Mouse (Mus musculus) limb, embryonic 14.5 days (tissue): ENCODE data around the gene Ahnak. TPM values are rescaled to one million over a fixed set of nuclear protein-coding genes. Genes with fewer than 3 reads are reported as not detected.

ENCODE experiments used
- ATAC-seq: fragments of 200-750 bp; cut with Nextera tagmentation; 2 replicates; pipeline ENCODE4 v1.8.0; 2017; ENCODE audit warnings: low read depth, moderate number of reproducible peaks, moderate TSS enrichment; ENCODE audit not compliant: low FRiP score
- DNase-seq: peaks from one replicate; pipeline ENCODE4 v3.0.0-alpha.2; 2015; ENCODE audit warnings: low spot score
- H3K27ac ChIP-seq: fragments of 300-500 bp; sonication (generic); replicated peaks from 2 replicates; pipeline ENCODE4 v1.5.1; 2014; ENCODE audit warnings: low read depth, mild to moderate bottlenecking, low read length, moderate library complexity, mixed read lengths
- H3K27me3 ChIP-seq: fragments of 300-500 bp; sonication (generic); 2 replicates; pipeline ENCODE4 v1.6.1; 2014; ENCODE audit warnings: low read length, mixed read lengths; ENCODE audit not compliant: control insufficient read depth, insufficient read depth
- H3K36me3 ChIP-seq: fragments of 300-500 bp; sonication (generic); 2 replicates; pipeline ENCODE4 v1.6.1; 2014; ENCODE audit warnings: mild to moderate bottlenecking, low read length, moderate library complexity, mixed read lengths; ENCODE audit not compliant: control insufficient read depth, insufficient read depth
- H3K4me1 ChIP-seq: fragments of 300-500 bp; sonication (generic); 2 replicates; pipeline ENCODE4 v1.6.1; 2014; ENCODE audit warnings: antibody characterized with exemption, low read length, mixed read lengths; ENCODE audit not compliant: control insufficient read depth, insufficient read depth
- H3K4me2 ChIP-seq: fragments of 300-500 bp; sonication (generic); replicated peaks from 2 replicates; pipeline ENCODE4 v1.6.1; 2014; ENCODE audit warnings: low read depth, mild to moderate bottlenecking, low read length, moderate library complexity; ENCODE audit not compliant: severe bottlenecking
- H3K4me3 ChIP-seq: fragments of 300-500 bp; sonication (generic); replicated peaks from 2 replicates; pipeline ENCODE4 v1.5.1; 2014; ENCODE audit warnings: low read length
- H3K9ac ChIP-seq: fragments of 300-500 bp; sonication (generic); 2 replicates; pipeline ENCODE4 v1.6.1; 2014; ENCODE audit warnings: mild to moderate bottlenecking, low read depth, low read length, moderate library complexity; ENCODE audit not compliant: severe bottlenecking
- H3K9me3 ChIP-seq: fragments of 300-500 bp; sonication (generic); 2 replicates; pipeline ENCODE4 v1.6.1; 2016; ENCODE audit warnings: low read length; ENCODE audit not compliant: control insufficient read depth
- POLR2A ChIP-seq: fragments of 200-500 bp; IDR thresholded peaks from 2 replicates; pipeline ENCODE4 v1.8.0; 2012; ENCODE audit warnings: inconsistent platforms, mild to moderate bottlenecking, moderate library complexity, borderline replicate concordance; ENCODE audit not compliant: insufficient read depth, insufficient read length; ENCODE audit errors: extremely low read depth
- WGBS: fragments of 180-500 bp; shearing (Covaris S2); extraction: QIAGEN DNeasy Blood & Tissue Kit; methylation state at CpG from one replicate; pipeline ENCODE4 v1.1.7; 2014; 5-methylcytosine and 5-hydroxymethylcytosine counted together
- polyA plus RNA-seq, 2 experiments: library from polyadenylated mRNA; depleted of rRNA in 1 of 2; stranded (reverse) in 1 of 2; unstranded in 1 of 2; fragments of >200 nt; fragmentation: Nextera tagmentation in 1 of 2; extraction: Ambion mirVana in 1 of 2; gene quantifications; 2 replicates each; pipeline versions ENCODE4 v1.2.1 to v1.2.3; 2012 to 2014

Ahnak gene
- polyA plus RNA-seq, 2 experiments, result 31.4 to 61.6 TPM

- Histone ChIP-seq H3K4me1 (peaks cover 21% of the 10 kb centered on the region), H3K4me3 (no peak overlapping the region), H3K36me3 (peaks cover 47% of the 10 kb centered on the region), H3K27me3 (no peaks in the 10 kb centered on the region), H3K9ac (no peak overlapping the region), H3K9me3 (no peaks in the 10 kb centered on the region), H3K4me2 (no peak overlapping the region), H3K27ac (0 out of 2 replicates have a peak overlapping the region, but pooled peaks have one; percentile 29)
- 78% methylated on average over 2 of the region's 2 CpGs for WGBS
- ATAC-seq, result peak; percentile 14; the same call in 1 of the 2 replicates
- DNase-seq, result no peak
- no peak for TF ChIP-seq POLR2A
These were observed 7.5 kb upstream of the Ahnak start for GRCm38 (mm10) chr19:8981450-8982168.

GRCm38 (mm10) chr19:8982303-8983149 lies 6.6 kb upstream of the Ahnak start:
- Histone ChIP-seq H3K36me3 (peaks cover 38% of the 10 kb centered on the region), H3K27ac (0 out of 2 replicates have a peak overlapping the region, but pooled peaks have one; percentile 11), H3K9me3 (no peaks in the 10 kb centered on the region), H3K4me3 (no peak overlapping the region), H3K4me1 (peaks cover 21% of the 10 kb centered on the region), H3K27me3 (no peaks in the 10 kb centered on the region), H3K4me2 (no peak overlapping the region), H3K9ac (no peak overlapping the region)
- WGBS, result 53% methylated on average over 5 of the region's 5 CpGs
- TF ChIP-seq POLR2A, result no peak
- DNase-seq, result no peak
- 0 out of 2 replicates have a peak, but pooled peaks have one; percentile 14 for ATAC-seq

- no peak for DNase-seq
- no peak overlapping the region for H3K9ac ChIP-seq
- H3K4me3 ChIP-seq, result no peak overlapping the region
- no peak for ATAC-seq
- H3K4me1 ChIP-seq, result peaks cover 27% of the 10 kb centered on the region
- no peak overlapping the region for H3K4me2 ChIP-seq
- H3K9me3 ChIP-seq, result no peaks in the 10 kb centered on the region
- WGBS, result 46% methylated on average over 4 of the region's 4 CpGs
- no peak for TF ChIP-seq POLR2A
- H3K27me3 ChIP-seq, result no peaks in the 10 kb centered on the region
- peak overlapping the region; percentile 53; the same call in 1 of the 2 replicates for H3K27ac ChIP-seq
- peaks cover 31% of the 10 kb centered on the region for H3K36me3 ChIP-seq
These were observed 5.9 kb upstream of the Ahnak start for GRCm38 (mm10) chr19:8983150-8983650.

- H3K27ac ChIP-seq, result peak overlapping the region; percentile 64
- no peak overlapping the region for H3K4me3 ChIP-seq
- TF ChIP-seq POLR2A, result no peak
- H3K4me2 ChIP-seq, result no peak overlapping the region
- no peaks in the 10 kb centered on the region for H3K9me3 ChIP-seq
- peak; percentile 49 for ATAC-seq
- peaks cover 20% of the 10 kb centered on the region for H3K36me3 ChIP-seq
- H3K27me3 ChIP-seq, result no peaks in the 10 kb centered on the region
- H3K9ac ChIP-seq, result peak overlapping the region; percentile 8; the same call in 1 of the 2 replicates
- peaks cover 35% of the 10 kb centered on the region for H3K4me1 ChIP-seq
- DNase-seq, result peak; percentile 92
- 17% methylated on average over 7 of the region's 7 CpGs for WGBS
These were observed 4.7 kb upstream of the Ahnak start for GRCm38 (mm10) chr19:8984255-8984868.

- Histone ChIP-seq H3K4me3 (no peak overlapping the region), H3K4me1 (peaks cover 37% of the 10 kb centered on the region), H3K36me3 (peaks cover 6% of the 10 kb centered on the region), H3K4me2 (no peak overlapping the region), H3K27ac (no peak overlapping the region), H3K9ac (no peak overlapping the region), H3K27me3 (no peaks in the 10 kb centered on the region), H3K9me3 (no peaks in the 10 kb centered on the region)
- 76% methylated on average over 5 of the region's 5 CpGs for WGBS
- DNase-seq, result no peak
- no peak for ATAC-seq
- TF ChIP-seq POLR2A, result no peak
These were observed 3.2 kb upstream of the Ahnak start for GRCm38 (mm10) chr19:8985891-8986290.
